Mouse (Mus musculus) limb, embryonic 13.5 days (tissue): ENCODE results near the gene Lrig3. TPM values are rescaled to one million over a fixed set of nuclear protein-coding genes. Genes with fewer than 3 reads are reported as not detected.

Experiments
- ATAC-seq: fragments of 200-750 bp; cut with Nextera tagmentation; 2 replicates; pipeline ENCODE4 v1.8.0; 2017; ENCODE audit warnings: low read depth, moderate number of reproducible peaks, moderate TSS enrichment; ENCODE audit not compliant: low FRiP score
- H3K27ac ChIP-seq: fragments of 300-500 bp; sonication (generic); 2 replicates; pipeline ENCODE4 v1.5.1; 2015; ENCODE audit warnings: inconsistent platforms, mild to moderate bottlenecking, moderate library complexity
- H3K27me3 ChIP-seq: fragments of 300-500 bp; sonication (generic); 2 replicates; pipeline ENCODE4 v1.6.1; 2015; ENCODE audit warnings: mild to moderate bottlenecking, inconsistent platforms
- H3K36me3 ChIP-seq: fragments of 300-500 bp; sonication (generic); 2 replicates; pipeline ENCODE4 v1.6.1; 2015; ENCODE audit warnings: inconsistent platforms, mild to moderate bottlenecking, moderate library complexity
- H3K4me1 ChIP-seq: fragments of 300-500 bp; sonication (generic); 2 replicates; pipeline ENCODE4 v1.6.1; 2015; ENCODE audit warnings: inconsistent platforms
- H3K4me2 ChIP-seq: fragments of 300-500 bp; sonication (generic); replicated peaks from 2 replicates; pipeline ENCODE4 v1.6.1; 2015; ENCODE audit warnings: inconsistent platforms, mild to moderate bottlenecking, moderate library complexity
- H3K4me3 ChIP-seq: fragments of 300-500 bp; sonication (generic); 2 replicates; pipeline ENCODE4 v1.5.1; 2015; ENCODE audit warnings: moderate library complexity, mild to moderate bottlenecking, inconsistent platforms
- H3K9ac ChIP-seq: fragments of 300-500 bp; sonication (generic); 2 replicates; pipeline ENCODE4 v1.6.1; 2015; ENCODE audit warnings: mild to moderate bottlenecking, inconsistent platforms
- H3K9me3 ChIP-seq: fragments of 300-500 bp; sonication (generic); 2 replicates; pipeline ENCODE4 v1.6.1; 2016; ENCODE audit warnings: inconsistent platforms
- WGBS: fragments of 180-500 bp; shearing (Covaris S2); methylation state at CpG from one replicate; pipeline ENCODE4 v1.1.7; 2015; 5-methylcytosine and 5-hydroxymethylcytosine counted together
- polyA plus RNA-seq: library from polyadenylated mRNA; unstranded; fragments of >200 nt; fragmentation: Nextera tagmentation; extraction: Ambion mirVana; gene quantifications from 2 replicates; pipeline ENCODE4 v1.2.1, GENCODE M21; 2015

Gene Lrig3
- polyA plus RNA-seq, result 61.5 and 64.9 TPM in 2 replicates

DNA sequence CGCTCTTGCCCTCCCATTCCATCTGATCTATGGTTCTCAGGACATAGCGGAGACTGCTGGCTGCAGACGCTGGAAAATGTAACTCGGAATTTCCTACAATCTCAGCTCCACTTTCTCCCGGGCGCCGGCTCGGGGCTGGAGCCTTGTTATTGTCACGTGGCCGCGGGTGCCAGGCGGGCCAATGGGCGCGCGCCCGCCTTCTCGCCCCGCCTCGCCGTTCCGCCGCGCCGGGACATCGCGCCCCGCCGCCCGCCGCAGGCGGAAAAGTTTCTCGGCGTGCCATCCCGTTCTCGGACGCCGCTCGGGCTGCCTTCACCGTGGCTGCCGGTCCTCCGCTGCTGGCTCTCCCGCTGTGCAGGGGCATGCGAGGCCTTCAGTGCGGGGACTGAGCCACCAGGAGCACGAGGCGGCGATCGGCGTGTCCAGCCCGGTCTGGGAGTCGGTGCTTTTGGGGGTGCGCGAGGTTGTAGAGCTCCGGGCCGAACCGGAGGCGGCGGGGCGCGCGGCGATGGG lies at the start of gene Lrig3:
Gene Lrig3 (plus strand): TSS at position 201 of the 513 bp plus-strand sequence.
- Histone ChIP-seq H3K9ac (peak within 1 kb of the TSS; percentile 100), H3K36me3 (no peaks in the 10 kb centered on the region), H3K4me3 (peak within 1 kb of the TSS; percentile 98), H3K4me2 (peak within 1 kb of the TSS; percentile 72), H3K4me1 (peaks cover 27% of the 10 kb centered on the region), H3K9me3 (no peaks in the 10 kb centered on the region), H3K27ac (peak within 1 kb of the TSS; percentile 100), H3K27me3 (no peaks in the 10 kb centered on the region)
- peak; percentile 79 for ATAC-seq
- under 1% methylated on average over 58 of the region's 62 CpGs for whole genome bisulfite sequencing

DNA sequence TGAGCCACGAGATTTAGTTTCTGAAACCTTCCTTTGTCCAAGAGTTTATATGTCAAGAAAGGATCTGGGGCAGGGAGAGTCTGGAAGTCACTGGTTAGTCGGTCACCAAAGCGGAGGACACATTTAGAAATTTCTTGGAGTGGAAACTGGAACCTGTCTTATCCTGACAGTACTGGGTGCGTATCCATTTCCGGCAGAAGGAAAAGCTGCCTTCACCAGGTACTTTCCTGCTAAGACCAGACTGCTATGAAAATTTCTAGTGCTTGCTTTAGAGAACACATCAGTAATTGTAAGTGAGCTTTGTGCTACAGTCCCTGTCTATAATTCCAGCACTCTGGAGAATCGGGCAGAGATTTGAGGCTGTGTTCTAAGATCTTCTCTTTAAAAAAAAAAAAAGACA lies 49.2 kb upstream of the Lrig3 start:
- 37% methylated on average over 6 of the region's 6 CpGs for WGBS
- H3K27me3 ChIP-seq, result no peaks in the 10 kb centered on the region
- peaks cover 34% of the 10 kb centered on the region for H3K4me1 ChIP-seq
- H3K9ac ChIP-seq, result no peak overlapping the region
- no peak overlapping the region for H3K4me3 ChIP-seq
- no peaks in the 10 kb centered on the region for H3K36me3 ChIP-seq
- H3K9me3 ChIP-seq, result no peaks in the 10 kb centered on the region
- no peak overlapping the region; the same call in 1 of the 2 replicates for H3K4me2 ChIP-seq
- H3K27ac ChIP-seq, result no peak overlapping the region
- ATAC-seq, result no peak

DNA sequence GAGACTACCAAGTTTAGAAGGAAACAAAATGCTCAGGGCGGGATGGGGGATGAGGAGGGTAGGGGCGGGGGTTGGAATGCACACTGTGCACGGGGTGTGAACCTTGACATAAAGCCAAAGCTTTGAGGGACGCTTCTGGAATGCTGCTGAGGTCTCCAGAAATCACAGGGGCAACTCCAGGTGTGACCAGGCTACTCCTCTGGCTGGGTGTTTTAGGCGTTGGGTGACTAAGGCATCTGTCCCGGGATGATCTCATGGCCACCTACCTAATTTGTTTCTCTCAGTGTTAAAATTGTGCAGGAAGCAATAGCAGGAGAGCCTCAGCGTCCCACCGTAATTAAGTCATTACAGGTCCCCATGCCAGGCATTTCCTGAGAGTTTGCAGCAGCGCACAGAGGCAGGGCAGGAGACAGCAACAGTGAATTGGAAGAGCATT lies 48.5 kb upstream of the Lrig3 start:
- WGBS, result under 1% methylated on average over 9 of the region's 9 CpGs
- peak overlapping the region; percentile 39; the same call in 1 of the 2 replicates for H3K9ac ChIP-seq
- ATAC-seq, result peak; percentile 70; the same call in 1 of the 2 replicates
- H3K9me3 ChIP-seq, result no peaks in the 10 kb centered on the region
- no peaks in the 10 kb centered on the region for H3K36me3 ChIP-seq
- H3K4me2 ChIP-seq, result peak overlapping the region; percentile 55
- H3K4me3 ChIP-seq, result peak overlapping the region; percentile 22
- no peaks in the 10 kb centered on the region for H3K27me3 ChIP-seq
- no peak overlapping the region for H3K27ac ChIP-seq
- H3K4me1 ChIP-seq, result peaks cover 34% of the 10 kb centered on the region

DNA sequence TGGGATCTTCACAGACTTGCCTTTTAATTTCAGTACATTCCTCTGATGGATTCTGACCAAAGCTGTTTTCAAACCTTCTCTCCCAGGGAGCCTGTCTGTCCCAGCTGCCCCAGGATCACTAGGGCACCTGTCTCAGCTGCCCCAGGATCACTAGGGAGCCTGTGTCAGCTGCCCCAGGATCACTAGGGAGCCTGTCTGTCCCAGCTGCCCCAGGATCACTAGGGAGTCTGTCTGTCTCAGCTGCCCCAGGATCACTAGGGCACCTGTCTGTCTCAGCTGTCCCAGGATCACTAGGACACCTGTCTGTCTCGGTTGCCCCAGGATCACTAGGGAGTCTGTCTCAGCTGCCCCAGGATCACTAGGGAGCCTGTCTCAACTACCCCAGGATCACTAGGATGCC lies 47.0 kb upstream of the Lrig3 start:
- Histone ChIP-seq H3K9ac (no peak overlapping the region), H3K27ac (no peak overlapping the region; the same call in 1 of the 2 replicates), H3K9me3 (0 out of 2 replicates have a peak, but pooled peaks cover under 1% of the 10 kb centered on the region), H3K4me2 (no peak overlapping the region), H3K36me3 (no peaks in the 10 kb centered on the region), H3K4me1 (peaks cover 28% of the 10 kb centered on the region), H3K27me3 (no peaks in the 10 kb centered on the region), H3K4me3 (no peak overlapping the region)
- WGBS, result 68% methylated on average over 1 of the region's 1 CpGs
- ATAC-seq, result no peak

DNA sequence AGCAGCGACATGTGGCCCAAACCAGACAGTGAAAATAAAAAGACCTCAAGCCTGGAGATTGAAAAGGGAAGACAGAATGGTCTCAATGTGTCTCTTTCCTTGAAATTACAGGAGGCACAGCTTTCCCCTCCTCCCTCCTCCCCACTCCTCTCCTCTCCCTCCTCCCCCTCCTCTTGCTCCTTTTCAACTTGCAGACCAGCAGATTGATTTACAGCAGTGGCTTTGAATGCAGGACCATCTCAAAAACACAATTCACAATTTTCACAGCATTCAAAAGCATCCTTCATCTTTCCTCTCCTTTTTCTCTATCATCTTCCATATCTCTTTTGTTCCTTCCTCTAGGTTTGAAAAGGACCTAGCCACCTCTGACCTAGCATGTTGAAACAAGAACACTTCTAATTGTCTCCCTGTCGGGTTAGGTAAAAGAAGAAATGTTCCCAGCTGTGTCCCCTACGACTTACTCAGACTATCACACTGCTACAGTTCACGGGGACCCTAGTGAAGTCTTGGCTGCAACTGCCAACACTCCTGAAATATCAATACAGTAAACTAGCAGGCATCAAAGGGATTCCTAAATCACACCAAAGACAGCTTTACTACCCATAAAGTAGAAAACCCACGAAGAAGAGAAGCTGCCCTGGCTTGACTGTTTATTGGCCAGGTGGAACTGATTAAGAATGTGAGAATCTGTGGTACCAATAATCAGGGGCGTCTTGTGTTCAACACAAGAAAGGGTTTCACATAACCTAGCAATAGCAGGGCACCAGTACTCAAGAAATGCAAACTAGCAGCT lies 44.1 kb upstream of the Lrig3 start:
- peak overlapping the region; percentile 21; the same call in 1 of the 2 replicates for H3K4me2 ChIP-seq
- no peak overlapping the region for H3K4me3 ChIP-seq
- WGBS, result 2% methylated on average over 6 of the region's 6 CpGs
- H3K4me1 ChIP-seq, result peaks cover 22% of the 10 kb centered on the region
- H3K9me3 ChIP-seq, result peaks cover 7% of the 10 kb centered on the region; the same call in 1 of the 2 replicates
- H3K27me3 ChIP-seq, result no peaks in the 10 kb centered on the region
- no peak overlapping the region for H3K9ac ChIP-seq
- no peaks in the 10 kb centered on the region for H3K36me3 ChIP-seq
- peak; percentile 75; the same call in 1 of the 2 replicates for ATAC-seq
- H3K27ac ChIP-seq, result peak overlapping the region; percentile 58; the same call in 1 of the 2 replicates

DNA sequence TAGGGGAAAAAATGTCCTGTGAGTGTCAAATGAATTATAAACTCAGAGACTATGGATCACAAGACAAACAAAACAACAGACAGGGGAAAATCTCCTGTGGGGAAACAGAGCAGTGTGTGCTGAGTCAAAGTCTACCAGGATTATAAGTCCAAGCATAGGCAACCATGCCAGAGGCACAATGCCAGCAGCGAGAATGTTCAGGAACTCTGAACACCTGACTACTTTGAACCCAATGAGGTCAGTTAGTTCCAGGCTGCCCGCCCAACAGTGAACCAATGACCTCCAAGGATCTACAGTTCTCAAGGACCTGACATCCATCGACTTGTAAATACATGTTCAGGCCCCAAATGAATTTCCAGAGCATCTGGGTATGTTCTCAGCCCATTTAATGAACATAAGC lies 36.0 kb upstream of the Lrig3 start:
- WGBS, result 86% methylated on average over 3 of the region's 3 CpGs
- no peaks in the 10 kb centered on the region for H3K4me1 ChIP-seq
- H3K9ac ChIP-seq, result no peak overlapping the region
- no peaks in the 10 kb centered on the region for H3K36me3 ChIP-seq
- no peak for ATAC-seq
- no peak overlapping the region for H3K4me3 ChIP-seq
- no peaks in the 10 kb centered on the region for H3K27me3 ChIP-seq
- no peak overlapping the region for H3K27ac ChIP-seq
- H3K4me2 ChIP-seq, result no peak overlapping the region
- H3K9me3 ChIP-seq, result no peaks in the 10 kb centered on the region

DNA sequence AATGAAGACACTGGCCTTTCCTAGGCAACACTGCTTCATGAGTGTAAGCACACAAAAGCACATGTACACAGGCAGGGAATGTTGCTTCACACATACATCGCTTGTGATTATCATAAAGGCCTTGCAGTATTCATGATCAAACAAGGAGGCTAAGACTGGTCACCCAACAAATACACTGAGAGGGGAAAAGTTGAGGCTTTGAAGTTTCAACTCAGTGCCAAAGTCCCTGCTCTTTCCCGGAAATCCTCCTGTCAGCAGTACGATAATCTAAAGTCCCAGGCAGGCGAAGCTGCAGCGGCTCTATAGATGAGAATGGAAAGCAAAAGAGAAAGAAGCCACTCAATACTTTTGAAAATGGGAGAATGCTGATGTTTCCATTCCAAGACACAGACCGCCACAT lies 32.6 kb upstream of the Lrig3 start:
- Histone ChIP-seq H3K36me3 (no peaks in the 10 kb centered on the region), H3K9ac (no peak overlapping the region), H3K27ac (no peak overlapping the region), H3K27me3 (no peaks in the 10 kb centered on the region), H3K4me1 (peaks cover 10% of the 10 kb centered on the region), H3K4me2 (no peak overlapping the region), H3K4me3 (no peak overlapping the region), H3K9me3 (no peaks in the 10 kb centered on the region)
- WGBS, result 73% methylated on average over 6 of the region's 6 CpGs
- no peak for ATAC-seq

DNA sequence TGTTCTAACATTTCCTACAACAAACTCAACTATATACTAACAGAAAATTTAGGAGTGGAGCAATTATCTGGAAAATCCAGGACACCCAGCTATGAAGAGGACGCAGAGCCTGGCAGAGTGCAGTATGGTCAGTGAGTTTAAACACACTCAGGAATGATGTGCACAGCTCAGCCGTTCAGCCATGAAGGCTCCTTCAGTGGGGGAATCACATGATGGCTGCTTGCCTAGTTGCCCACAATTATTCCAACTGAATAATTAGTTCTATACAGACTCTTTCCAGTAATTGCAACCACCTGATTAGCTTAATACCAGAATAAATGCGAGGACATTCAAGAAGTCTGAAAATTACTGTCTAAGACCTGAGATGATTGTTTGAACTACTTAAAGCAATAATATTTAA lies 31.9 kb upstream of the Lrig3 start:
- H3K9ac ChIP-seq, result no peak overlapping the region
- no peak overlapping the region for H3K4me2 ChIP-seq
- H3K4me3 ChIP-seq, result no peak overlapping the region
- no peaks in the 10 kb centered on the region for H3K36me3 ChIP-seq
- no peak overlapping the region for H3K27ac ChIP-seq
- no peaks in the 10 kb centered on the region for H3K27me3 ChIP-seq
- H3K9me3 ChIP-seq, result no peaks in the 10 kb centered on the region
- no peak for ATAC-seq
- 70% methylated on average over 3 of the region's 3 CpGs for WGBS
- H3K4me1 ChIP-seq, result peaks cover 17% of the 10 kb centered on the region

DNA sequence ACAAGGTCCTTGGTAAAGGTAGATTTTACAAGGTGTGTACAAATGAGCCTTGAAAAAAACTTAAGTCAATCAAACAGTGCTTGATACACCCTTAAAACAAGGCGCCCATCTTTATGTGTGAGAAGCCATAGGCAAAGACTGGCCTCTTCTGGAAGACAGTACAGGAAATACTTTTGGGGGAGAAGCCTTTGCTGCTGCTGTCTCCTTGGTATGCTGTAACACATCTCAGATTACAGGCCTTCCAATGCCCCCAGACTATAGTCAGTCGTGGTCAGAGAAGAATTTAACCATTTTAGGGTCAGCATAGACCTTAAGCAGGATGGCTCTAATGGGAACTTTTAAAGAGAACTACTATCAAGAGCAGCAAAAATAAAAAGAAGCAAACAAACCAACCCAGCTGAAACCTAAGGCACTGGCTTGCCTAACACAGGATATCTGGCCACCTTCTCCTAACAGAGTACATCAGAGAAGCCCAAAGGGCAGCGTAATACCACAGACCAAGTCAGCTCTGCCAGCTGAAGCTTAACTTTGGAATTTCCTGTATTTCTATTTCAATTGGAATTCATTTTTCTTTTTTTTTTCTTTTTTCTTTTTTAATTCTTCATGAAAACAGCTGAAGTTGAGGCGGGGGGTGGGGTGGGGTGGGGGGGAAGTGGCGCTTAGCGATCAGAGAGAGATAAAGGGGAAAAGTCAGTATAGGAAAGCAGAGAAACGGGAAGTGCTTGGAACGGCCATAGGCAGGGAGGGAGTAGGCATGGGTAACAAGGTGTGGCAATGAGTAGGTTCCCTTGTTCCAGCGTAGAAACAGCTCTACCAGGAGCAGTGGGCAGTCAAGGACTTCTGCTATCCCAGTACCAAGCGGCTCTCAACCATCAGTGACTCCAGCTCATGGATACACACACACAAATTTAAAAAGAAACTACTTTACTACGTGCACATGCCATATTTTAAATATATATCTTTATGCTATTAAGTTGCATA lies 28.2 kb upstream of the Lrig3 start:
- ATAC-seq, result no peak
- no peak overlapping the region for H3K9ac ChIP-seq
- no peaks in the 10 kb centered on the region for H3K9me3 ChIP-seq
- H3K4me3 ChIP-seq, result no peak overlapping the region
- H3K27me3 ChIP-seq, result no peaks in the 10 kb centered on the region
- peaks cover 37% of the 10 kb centered on the region for H3K4me1 ChIP-seq
- H3K27ac ChIP-seq, result 0 out of 2 replicates have a peak overlapping the region, but pooled peaks have one; percentile 12
- no peaks in the 10 kb centered on the region for H3K36me3 ChIP-seq
- no peak overlapping the region for H3K4me2 ChIP-seq
- WGBS, result 50% methylated on average over 11 of the region's 11 CpGs

DNA sequence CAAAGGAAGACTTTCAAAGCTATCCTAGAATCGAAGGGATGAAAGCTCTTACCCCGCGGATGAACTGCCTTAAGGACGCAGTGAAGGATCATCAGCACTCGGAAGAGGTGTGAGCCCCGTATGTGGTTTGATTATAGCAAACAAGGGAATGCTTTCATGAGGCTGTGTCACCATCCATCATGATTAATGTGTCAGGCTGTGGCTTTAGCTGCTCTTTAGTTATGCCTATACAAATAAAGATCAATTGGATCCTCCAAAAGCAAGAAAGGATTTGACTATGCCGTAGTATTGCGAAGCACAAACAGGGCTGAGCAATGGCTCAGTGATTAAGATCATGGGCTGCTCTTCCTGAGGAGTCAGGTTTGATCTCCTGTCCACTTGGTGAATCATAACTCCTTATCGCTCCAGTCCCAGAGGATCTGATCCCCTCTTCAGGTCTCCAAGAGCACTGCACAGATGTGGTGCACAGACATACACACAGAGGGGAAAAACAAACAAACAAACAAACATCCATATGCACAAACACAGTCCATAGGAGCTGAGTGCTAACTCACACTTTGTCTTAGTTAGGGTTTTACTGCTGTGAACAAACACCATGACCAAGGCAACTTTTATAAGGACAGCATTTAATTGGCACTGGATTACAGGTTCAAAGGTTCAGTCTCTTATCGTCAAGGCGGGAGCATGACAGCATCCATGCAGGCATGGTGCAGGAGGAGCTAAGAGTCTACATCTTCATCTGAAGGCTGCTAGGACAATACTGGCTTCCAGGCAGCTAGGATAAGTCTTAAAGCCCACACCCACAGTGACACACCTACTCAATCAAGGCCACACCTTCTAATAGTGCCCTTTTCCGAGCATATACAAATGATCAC lies 27.2 kb upstream of the Lrig3 start:
- Histone ChIP-seq H3K27ac (no peak overlapping the region), H3K4me2 (no peak overlapping the region), H3K9me3 (no peaks in the 10 kb centered on the region), H3K9ac (no peak overlapping the region), H3K4me3 (no peak overlapping the region), H3K4me1 (peaks cover 47% of the 10 kb centered on the region), H3K27me3 (no peaks in the 10 kb centered on the region), H3K36me3 (no peaks in the 10 kb centered on the region)
- no peak for ATAC-seq
- 49% methylated on average over 12 of the region's 12 CpGs for WGBS
